Mouse (Mus musculus) lung, postnatal 14 days (tissue): ENCODE data around the gene Mroh2a.

Source experiments
- DNase-seq: peaks from one replicate; pipeline ENCODE4 v3.0.0; 2021

The Mroh2a gene

DNA sequence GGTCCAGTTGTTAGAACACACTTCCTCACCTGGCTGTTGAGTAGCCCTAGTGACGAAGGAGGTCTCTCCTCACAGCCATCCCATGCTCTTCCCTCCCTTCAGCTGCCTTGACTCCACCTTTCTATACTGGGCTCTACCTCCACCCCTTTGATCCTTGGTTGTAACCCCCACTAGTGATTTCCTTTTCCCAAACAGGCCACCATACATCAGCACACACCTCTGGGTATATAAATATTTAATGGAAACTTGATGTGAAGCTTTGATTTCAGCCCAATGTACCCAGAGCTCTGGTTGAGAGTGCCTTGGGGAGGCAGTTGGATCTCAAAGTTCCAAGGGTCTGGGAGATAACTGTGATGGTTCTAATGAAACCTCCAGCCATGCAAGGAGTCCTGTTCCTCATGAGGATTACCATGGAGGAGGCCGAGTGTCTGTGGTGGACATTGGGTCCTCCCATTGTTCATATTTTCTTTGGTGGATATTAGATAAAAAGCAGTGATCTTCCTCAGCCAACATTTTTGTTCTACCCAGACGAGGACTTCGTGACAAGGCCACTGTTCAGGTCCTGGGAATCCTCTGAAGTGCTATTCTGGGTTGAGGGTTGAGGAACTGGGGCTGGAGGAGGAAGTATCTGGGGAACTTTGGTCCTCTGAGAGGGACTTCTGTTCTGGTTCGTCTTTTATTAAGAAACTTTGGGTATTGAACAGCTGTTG is at the start of gene Mroh2a:
Gene Mroh2a (plus strand): TSS at position 317 of the 710 bp plus-strand sequence.
- DNase-seq: no peak

DNA sequence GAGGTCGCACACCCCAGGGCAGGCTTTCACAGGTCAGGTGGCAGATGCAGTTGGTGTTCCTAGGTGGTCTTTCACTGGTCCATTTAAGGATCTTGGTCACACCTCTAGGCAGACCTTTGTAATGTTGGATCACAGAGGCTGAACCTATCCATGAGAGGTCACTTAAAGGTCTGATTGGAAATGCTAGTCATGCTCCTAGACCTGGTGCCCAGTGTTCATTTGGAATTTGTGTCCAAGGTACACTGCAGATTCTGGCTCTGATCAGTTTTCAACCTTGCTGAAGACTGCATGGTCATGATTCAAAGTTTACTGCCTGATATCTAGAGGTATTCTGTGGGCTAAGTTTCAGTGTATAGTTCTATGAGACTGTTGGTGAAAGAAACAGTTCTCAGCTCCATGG is 47.1 kb upstream of the Mroh2a start:
- no peak for DNase-seq

DNA sequence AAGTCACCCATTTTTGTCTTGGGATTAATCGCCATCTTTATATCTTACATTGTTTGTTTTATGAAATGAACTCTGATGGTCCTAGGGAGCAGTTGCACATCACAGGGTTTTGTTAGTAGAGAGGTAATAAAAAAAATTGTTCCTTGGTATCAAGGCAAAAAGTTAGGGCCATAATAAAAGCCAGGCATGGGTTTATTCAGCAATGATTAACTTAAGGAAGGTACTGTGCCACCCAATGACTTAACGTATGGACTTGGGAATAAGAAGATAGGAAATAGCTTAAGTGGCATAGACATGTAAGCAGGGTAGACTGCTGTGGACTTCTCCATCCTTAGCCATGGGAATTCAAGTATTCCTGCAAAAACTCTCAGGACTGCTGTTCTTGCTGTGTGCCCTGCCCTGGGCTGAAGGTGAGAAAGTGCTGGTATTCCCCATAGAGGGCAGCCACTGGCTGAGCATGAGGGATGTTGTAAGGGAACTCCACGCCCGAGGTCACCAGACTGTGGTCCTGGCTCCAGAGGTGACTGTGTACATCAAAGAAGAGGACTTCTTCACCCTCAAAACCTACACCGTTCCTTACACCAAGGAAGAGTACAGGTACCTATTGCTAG is 40.4 kb upstream of the Mroh2a start:
- no peak for DNase-seq

DNA sequence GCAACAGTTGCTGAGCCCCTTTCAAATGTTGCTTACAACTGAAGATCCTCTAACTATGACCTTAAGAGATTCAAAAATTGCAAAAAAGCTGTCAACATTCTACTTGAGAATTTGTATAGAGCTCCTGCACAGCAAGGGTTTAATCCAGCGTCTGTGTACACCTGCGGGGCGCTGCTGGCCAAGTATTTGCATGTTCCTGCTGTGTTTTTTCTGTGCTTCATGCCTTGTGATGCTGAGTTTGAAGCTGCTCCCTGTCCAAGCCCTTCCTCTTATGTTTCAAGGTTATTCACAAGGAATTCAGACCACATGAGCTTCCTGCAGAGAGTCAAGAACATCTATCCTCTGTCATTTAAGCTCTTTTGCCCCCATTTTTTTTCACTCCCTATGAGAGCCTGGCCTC is 34.6 kb upstream of the Mroh2a start:
- no peak for DNase-seq

DNA sequence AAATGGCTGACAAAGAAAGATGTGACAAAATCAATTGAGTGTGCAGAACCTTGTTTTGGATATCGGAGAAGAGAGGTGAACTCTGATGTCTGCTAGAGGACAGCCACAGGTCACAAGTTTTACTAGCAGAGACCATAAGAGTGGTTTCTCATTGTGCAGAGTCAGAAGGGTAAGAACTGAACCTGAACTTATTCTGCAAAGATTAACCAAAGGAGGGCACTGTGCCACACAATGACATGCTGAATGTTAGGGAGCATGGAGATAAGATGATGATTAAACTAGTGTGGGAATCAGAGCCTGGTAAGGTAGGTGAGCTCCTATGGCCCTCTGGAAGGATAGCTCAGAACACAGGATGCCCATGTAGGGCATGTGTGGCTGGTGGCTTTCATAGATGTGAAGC is 31.1 kb upstream of the Mroh2a start:
- DNase-seq: no peak

GRCm38 (mm10) chr1:88197443-88197842 is 29.3 kb upstream of the Mroh2a start:
- DNase-seq: no peak

- DNase-seq: no peak
Measured at GRCm38 (mm10) chr1:88199996-88200395, 26.8 kb upstream of the Mroh2a start.

- no peak for DNase-seq
Measured at GRCm38 (mm10) chr1:88200456-88200855, 26.3 kb upstream of the Mroh2a start, which contains the start of gene Ugt1a2. TSS of gene Ugt1a2 (plus strand) at chr1:88200601.

DNA sequence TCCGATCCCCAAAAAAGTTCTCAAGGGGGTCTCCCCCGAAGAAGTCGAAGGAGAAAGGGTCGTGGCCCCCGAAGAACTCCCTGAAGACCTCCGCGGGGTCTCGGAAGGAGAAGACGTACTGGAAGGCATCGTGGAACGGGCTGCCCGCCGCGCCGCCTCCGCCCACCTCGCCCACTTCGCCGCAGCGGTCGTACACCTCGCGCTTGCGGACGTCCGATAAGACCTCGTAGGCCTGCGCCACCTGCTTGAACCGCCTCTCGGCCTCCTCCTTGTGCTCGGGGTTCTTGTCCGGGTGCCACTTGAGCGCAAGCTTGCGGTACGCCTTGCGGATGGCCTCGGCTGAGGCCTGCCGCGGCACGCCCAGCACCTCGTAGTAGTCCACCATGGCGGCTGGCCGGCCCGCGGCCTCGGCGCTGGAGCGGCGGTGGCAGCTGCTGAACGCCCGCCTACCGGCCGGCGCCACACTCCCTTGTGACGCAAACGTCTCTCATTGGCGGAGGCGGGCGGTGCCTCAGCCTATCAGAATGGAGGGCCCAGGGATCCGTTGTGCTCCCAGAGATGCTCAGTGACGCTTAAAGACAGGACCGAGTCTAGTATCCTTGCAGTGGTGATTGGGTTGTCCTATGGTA is 21.4 kb upstream of the Mroh2a start, which contains the start of gene Dnajb3:
Gene Dnajb3 (minus strand): TSS at position 489 of the 629 bp plus-strand sequence.
- DNase-seq: peak; percentile 76

DNA sequence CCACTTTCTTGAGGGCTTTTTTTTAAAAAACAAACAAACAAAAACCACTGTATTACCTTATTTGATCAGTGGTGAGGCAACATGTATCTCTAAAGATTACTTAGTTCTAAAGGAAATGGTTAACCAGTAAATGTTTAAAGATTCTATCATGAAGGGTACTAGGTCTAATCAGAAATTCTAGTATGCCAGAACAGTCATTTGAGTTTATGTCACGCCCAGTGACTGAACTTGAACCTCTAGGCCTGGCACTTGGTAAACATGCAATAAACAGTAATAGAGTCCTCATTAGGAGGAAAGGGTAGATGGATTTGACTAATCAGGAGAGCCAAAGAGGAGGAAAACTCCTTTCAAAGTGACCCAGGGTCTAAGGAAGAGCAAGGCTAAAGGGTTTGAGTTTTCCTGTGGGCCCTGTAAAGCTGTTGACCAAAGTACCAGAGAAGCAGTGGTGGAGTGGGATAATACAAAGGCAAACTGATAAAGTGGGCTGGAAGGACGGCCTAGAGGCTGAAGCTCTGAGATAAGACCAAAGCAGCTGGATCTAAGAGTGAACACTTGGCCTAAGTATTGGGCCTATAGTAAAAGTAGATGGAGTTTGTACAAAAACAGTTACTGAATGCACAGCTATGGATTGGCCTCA is 19.8 kb upstream of the Mroh2a start:
- DNase-seq: no peak

GRCm38 (mm10) chr1:88211812-88212211 is 15.0 kb upstream of the Mroh2a start, which contains the start of gene Ugt1a1:
TSS of gene Ugt1a1 (plus strand) at chr1:88211959.
- DNase-seq: no peak

- no peak for DNase-seq
Measured at GRCm38 (mm10) chr1:88212341-88213045, 14.3 kb upstream of the Mroh2a start.

DNA sequence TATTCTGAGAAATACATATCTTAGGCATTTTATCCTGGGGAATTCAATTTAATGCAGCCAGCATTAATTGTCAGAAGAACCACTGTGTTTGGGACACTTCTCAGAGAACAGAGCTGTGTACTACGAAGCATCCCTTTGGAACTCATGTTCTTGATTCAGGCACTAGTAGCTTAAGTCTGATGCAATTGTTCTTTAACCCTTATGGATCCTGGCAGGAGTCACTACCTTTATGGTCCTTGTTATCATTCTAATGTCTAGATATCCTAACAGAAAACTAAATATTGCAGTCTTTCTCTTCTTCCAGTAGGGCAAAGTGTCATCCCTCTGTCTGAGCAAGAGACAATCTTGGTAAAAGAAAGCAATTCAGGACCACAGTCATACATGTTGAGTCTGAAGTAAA is 13.7 kb upstream of the Mroh2a start:
- DNase-seq: no peak

GRCm38 (mm10) chr1:88213766-88214461 is 12.9 kb upstream of the Mroh2a start:
- DNase-seq: no peak

- no peak for DNase-seq
Measured at GRCm38 (mm10) chr1:88214462-88214952, 12.3 kb upstream of the Mroh2a start.

DNA sequence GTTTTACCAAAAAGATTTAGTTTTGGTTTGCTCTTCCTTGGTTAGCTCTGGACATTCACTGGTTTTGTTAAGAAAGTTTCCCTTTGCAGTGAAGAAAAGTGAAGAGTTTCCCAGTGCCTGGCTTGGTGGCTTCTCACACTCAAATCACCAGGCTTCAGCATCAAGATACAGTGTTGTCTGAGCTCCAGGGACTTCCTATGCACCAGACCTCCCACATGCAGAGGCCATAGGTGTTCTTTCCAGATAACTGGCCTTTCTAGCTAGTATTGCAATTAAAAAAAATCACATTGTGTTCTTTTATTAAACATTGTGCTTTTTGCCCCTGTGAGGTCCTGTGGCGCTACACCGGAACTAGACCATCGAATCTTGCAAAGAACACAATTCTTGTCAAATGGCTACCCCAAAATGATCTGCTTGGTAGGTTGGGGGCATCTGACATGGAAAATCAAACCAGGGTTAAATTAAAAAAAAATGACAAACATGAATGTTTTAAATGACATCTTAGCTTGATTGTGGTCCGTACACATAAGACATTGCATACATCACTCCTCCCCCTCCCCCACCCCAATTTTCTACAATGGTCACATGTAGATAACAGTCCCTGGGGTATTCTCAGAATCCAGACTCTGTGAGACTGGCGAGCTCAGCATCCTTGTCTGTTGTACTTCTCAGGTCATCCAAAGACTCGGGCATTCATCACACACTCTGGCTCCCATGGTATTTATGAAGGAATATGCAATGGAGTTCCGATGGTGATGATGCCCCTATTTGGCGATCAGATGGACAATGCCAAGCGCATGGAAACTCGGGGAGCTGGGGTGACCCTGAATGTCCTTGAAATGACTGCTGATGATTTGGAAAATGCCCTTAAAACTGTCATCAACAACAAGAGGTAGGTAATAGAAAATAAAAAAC is 11.1 kb upstream of the Mroh2a start:
- DNase-seq: no peak

DNA sequence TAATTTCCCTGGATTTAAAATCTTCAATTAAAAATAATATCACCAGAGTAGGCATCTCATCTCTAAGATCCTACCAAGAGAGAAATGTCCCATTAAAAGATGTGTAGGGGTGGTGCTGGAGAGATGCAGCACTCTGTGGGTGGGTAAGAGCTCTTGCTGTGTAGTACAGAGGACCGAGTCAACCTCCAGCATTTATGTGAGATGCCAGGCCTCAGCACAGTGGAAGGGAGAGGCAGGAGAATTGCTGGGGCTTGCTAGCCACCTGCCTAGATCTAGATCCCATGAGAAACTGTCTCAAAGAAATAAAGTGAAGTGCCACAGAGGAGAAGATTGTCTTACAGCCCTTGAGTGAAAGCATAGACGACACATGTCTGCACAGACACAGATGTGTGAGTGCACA is 10.2 kb upstream of the Mroh2a start:
- no peak for DNase-seq

DNA sequence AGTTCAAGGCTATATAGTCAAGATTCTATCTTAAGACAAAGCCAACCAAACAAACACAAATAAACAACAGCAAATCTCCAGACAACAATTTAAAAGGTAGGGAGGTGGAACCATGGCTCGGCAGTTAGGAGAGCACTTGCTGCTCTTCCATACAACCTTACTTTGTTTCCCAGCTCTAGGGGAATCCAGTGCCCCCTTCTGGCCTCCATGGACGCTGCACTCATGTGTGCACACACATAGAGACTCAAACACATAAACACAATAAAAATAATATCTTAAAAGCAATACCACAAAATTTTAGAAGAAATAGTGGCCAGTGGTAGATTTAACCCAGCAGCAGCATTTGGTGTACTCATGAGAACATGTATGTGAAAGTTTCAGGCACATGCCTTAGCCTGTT is 9.6 kb upstream of the Mroh2a start:
- DNase-seq: no peak

- no peak for DNase-seq
Measured at GRCm38 (mm10) chr1:88217576-88217975, 9.2 kb upstream of the Mroh2a start.

- DNase-seq: no peak
Measured at GRCm38 (mm10) chr1:88218051-88218450, 8.7 kb upstream of the Mroh2a start.

DNA sequence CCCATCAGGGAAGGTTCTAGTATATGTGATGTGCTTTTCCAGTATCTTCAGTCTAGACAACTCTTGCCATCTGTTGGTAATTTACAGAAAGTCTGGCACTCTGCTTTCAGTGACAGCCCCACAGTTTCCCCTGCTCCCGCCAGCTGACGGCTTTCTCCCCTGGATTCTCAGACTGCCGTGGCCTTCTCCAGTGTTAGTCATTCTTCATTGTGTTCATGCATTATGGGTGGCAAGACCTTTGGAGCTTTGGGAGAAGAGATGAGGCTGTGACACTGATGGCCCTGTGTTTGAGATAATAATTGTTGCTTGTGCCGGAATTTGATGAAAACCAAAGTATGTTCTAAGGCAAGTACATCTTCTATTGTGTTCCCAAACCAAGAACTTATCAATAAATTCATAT is 8.2 kb upstream of the Mroh2a start:
- DNase-seq: no peak
